Mouse (Mus musculus) megakaryocyte-erythroid progenitor cell, adult 5 weeks (primary cell): Measurements from ENCODE around the gene Cyp27b1. TPM values are rescaled to one million over a fixed set of nuclear protein-coding genes. Genes with fewer than 3 reads are reported as not detected.

Source experiments
- polyA plus RNA-seq: library from polyadenylated mRNA; stranded (reverse); fragments of >175 nt; gene quantifications from 2 replicates; pipeline ENCODE4 v1.2.3, GENCODE M21; 2012

Cyp27b1 gene
- 0.02 and 0.06 TPM in 2 replicates for polyA plus RNA-seq

DNA sequence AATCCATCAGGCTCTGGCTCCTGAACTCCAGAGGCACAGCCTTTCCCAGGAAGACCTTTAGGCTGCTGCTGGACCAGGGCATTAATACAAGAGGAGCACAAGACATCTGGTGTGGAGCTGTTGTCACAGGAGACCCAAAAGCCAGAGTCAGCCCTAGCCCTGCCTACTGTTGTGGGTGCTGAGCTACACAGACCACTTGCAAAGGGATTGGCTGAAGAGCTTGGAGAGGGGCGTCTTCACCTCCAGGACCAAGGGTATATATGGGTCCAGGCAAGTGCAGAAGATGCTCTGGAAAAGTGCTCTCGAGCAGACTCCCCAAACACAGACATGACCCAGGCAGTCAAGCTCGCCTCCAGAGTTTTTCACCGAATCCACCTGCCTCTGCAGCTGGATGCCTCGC, at the start of gene Cyp27b1:
Gene Cyp27b1 (plus strand): TSS at position 297 of the 400 bp plus-strand sequence.

DNA sequence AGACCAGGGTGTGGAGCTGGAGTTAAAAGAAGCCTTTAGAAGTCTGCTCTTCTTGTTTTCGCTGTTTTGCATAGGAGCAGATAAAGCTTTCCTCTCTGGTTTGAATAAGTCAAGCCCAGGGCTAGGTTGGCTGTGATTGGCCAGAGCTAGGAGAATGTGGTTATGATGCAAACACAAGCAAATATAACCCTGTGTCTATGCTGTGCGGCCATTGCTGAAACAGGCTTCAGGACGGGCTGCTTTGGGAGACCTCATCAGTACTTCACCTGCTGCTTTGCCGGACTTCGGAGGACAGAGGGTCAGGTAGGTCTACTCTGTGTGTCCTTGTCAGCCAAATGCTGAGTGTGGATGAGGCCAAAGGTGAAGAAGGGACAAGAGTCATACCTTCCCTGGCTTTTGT, 47.5 kb upstream of the Cyp27b1 start, which contains the start of gene Avil:
Gene Avil (plus strand): TSS at position 181 of the 400 bp plus-strand sequence.

DNA sequence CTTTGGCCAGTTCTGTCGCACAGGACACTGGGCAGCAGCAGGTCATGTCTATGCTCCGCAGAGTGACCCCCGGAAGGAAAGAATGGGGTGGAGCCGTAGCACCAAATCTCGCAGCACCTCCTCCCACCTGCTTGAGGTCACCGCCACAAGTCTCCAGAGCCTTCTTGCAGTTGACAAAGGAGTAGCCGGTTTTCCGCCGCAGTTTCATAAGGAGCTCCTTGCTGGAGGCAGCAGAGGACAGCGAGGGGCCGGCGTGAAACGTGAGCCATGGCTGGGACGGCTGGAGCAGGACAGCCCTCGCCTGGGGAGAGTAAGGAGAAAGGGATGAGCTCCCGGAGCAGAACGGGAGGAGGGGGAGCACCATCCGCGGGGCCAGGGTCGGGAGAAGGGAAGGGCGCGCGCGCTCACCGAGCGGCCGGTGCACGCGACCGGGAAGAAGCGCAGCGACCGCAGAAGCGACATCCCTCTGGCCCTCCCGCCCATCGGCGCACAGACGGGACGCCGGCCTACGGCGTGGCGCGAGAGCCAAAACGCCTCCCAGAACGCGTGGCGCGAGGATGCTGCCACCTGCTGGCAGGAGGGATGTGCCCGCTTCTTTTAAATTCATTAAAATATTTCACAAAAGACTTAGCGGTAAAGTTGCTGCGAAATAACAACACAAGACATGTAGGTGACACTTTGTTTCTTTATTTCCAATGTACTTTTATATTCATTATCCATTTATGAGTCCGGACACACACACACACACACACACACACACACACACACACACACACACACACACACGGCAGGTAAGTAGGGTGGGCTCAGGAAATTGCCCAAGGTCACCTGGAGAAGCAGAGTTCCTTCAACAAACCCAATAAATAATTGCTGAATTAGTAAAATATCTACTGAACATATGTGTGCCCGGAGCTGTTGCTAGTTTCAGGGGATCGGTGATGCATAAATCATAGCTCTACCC, 17.4 kb upstream of the Cyp27b1 start, which contains the start of gene Tsfm:
Gene Tsfm (minus strand): TSS at position 505 of the 961 bp plus-strand sequence.

DNA sequence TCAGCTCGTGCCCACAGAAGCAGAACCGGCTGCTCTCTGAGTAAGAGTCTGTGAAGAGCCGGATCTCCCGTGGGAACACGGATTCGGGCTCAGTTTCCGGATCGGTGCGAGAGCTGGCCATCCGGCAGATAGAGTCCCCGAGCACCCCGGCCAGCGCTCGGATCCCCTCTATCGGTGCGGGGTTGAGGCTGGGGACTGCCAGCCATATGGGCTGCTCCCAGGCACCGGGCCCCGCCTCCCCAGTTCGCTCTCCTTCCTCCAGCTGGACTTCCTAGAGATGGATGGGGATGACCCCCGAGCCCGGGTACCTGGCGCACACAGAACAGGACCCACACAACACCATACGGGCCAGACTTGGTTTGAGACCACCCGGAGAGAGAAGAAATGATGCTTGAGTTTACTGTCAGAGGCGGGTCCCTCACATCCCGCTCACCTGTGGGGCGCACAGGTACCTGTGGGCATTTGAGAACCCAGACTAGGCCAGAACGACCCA, 6.7 kb upstream of the Cyp27b1 start, which contains the start of the genes Mettl1 and Eef1akmt3:
Gene Mettl1 (plus strand): TSS at position 141 of the 493 bp plus-strand sequence.
Gene Eef1akmt3 (minus strand): TSS at position 240 of the 493 bp plus-strand sequence.

DNA sequence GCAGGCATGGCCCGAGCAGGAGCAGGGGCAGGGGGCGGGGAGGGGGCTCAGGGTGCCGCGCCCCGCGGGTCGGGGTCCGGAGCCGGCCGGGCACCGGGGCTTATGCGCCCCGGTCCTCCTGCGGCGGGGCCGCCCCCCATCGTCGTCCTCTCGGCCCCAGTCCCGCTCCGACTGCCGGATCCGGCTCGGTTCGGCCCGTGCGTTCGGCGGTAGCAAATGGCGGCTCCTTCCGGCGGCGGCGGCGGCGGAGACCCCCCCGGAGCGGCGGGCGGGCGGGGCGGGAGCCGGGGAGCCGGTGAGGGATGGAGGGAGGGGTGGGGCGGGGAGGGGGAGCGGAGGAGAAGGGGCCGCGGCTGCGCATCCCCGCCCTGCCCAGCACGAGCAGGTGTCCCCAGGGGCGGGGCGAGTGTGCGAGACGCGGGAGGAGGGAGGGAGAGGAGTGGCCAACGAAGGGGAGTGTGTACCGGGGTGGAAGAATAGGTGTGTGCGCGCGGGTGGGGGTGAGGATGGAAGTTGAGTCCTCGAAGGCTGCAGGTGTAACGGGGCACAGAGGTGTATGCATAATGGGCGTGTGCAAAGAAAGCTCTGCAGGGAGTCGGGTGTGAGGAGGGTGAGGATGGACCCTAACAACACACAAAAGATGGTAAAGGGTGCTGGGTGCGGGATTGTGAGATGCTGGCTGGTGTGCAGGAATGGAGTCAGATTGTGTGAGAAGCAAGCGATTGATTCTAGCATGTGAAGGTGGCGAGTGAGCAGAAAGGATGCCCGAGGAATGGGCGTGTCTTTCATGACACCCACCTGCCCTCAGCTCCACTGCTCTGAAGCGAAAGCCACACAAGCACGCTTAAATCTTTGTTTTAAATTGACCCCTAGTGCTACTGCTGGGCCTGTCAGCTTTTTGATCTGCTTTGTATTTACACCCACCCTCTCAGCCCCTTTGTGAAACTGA, 12.2 kb downstream of the Cyp27b1 start, which contains the start of gene March9:
Gene March9 (minus strand): TSS at position 217 of the 949 bp plus-strand sequence.

DNA sequence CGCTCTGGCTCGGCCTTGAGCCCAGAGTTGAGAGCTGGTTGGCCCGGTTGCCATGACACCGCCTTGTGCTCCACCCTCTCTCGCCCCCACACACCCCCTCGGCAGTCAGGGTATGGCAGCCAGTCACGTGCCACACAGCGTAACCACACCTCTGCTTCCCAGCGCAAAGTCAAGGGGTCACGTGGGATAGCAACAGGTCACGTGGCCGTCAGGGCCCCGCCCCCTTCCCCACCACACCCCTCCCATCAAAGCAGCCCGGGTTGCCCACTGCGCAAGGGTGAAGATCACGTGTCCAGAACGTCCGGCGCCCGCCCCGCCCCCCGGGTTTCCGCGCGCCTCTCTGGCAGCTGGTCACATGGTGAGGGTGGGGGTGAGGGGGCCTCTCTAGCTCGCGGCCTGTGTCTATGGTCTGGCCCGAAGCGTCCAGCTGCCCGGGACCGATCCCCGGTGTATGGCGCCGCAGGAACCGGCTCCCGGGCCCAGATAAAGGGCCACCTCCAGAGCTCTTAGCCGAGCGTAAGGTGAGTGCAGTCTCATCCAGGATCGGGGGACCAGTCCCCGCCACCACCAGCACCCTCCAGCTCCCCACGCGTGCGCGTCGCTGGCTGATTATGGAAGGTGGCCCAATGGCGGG, 15.3 kb downstream of the Cyp27b1 start, which contains the start of gene Cdk4:
Gene Cdk4 (plus strand): TSS at position 296 of the 634 bp plus-strand sequence.

DNA sequence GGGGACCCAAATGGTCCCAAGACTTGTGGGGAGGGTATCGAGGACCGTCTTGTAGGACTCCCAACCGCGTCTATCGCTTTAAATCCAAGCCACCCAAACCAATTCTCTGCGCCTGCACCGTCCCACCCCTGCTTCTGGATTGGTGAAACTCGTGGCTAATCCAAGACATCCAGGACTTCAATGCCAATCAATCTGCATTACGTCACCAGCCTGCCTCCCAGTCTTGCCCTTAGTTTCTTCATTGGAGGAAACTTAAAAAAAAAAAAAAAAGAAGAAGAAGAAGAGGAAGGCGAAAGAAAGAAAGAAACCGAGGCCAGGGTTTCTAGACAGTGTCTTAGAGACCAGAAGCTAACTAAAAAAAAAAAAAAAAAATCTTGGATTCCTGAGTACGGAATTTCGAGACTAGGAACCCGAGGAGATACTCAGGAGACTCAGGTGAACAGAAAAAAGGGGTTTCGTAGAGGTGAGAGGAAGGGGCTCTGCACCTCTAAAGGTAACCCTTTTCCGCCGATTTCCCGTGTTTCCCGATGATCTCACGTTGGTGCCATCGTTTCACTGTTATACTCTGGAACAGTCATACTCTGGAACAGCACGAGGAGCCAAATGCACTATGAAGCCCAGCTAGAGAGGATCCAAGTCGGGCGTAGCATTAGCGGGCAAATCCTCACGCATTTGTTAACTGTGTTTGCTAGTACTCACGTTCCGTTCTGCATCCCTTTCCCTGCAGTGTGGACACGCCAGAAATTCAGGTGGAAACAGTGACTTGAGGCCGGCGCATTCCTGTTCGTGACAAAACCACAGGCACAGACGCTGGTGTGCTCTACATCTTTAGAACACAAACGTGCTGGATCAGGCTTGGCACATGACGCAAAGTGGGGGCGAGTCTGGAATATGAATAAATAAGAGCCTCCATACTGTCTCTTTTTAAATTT, 22.4 kb downstream of the Cyp27b1 start, which contains the start of gene Tspan31:
Gene Tspan31 (minus strand): TSS at position 75 of the 932 bp plus-strand sequence.

DNA sequence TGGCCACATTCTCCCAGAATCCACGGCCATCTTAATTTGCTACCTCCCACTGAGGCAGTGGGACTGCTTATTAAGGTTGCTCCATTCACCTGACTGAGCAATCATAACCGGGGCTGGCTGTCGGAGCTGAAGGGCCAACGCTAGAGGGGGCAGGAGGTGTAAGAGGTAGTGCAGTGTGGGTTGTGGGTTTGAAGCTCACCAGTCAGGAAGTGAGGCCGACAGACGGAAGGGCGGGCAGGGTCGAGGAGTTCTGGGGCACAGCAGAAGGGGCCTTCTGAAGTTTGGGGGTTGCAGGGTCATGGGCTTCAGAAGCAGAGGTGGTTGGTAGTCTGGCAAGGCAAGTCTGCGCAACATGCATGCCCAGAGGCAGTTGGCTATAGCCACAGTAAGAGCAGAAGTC, 27.0 kb downstream of the Cyp27b1 start, which contains the start of gene Agap2:
Gene Agap2 (plus strand): TSS at position 205 of the 400 bp plus-strand sequence.

Other genes starting within 250 kb of the Cyp27b1 start
- 9.0 and 9.1 TPM in 2 replicates for gene Atp23, start 146.9 kb upstream of the Cyp27b1 start, polyA plus RNA-seq
- 266 and 273 TPM in 2 replicates for gene Ctdsp2, start 69.5 kb upstream of the Cyp27b1 start, polyA plus RNA-seq
- 0.06 and 0.16 TPM in 2 replicates for gene Avil, start 47.5 kb upstream of the Cyp27b1 start, polyA plus RNA-seq
- 44.0 and 51.5 TPM in 2 replicates for gene Tsfm, start 17.4 kb upstream of the Cyp27b1 start, polyA plus RNA-seq
- gene Mettl1, start 6.8 kb upstream of the Cyp27b1 start, polyA plus RNA-seq, result 34.2 and 35.1 TPM in 2 replicates
- gene Eef1akmt3, start 6.7 kb upstream of the Cyp27b1 start, polyA plus RNA-seq, result 0.05 TPM in 2 replicates
- gene March9, start 11.9 kb downstream of the Cyp27b1 start, polyA plus RNA-seq, result 1.1 and 1.2 TPM in 2 replicates
- gene Cdk4, start 15.3 kb downstream of the Cyp27b1 start, polyA plus RNA-seq, result 1,737 and 1,767 TPM in 2 replicates
- gene Tspan31, start 22.0 kb downstream of the Cyp27b1 start, polyA plus RNA-seq, result 32.2 and 46.6 TPM in 2 replicates
- 57.1 and 68.6 TPM in 2 replicates for gene Agap2, start 27.0 kb downstream of the Cyp27b1 start, polyA plus RNA-seq
- 290 and 314 TPM in 2 replicates for gene Os9, start 72.9 kb downstream of the Cyp27b1 start, polyA plus RNA-seq
- 359 and 515 TPM in 2 replicates for gene B4galnt1, start 117.0 kb downstream of the Cyp27b1 start, polyA plus RNA-seq
- 0.36 and 0.47 TPM in 2 replicates for gene Slc26a10, start 132.4 kb downstream of the Cyp27b1 start, polyA plus RNA-seq
- 7.0 TPM in 2 replicates for gene Arhgef25, start 141.8 kb downstream of the Cyp27b1 start, polyA plus RNA-seq
- 161 and 188 TPM in 2 replicates for gene Dtx3, start 147.5 kb downstream of the Cyp27b1 start, polyA plus RNA-seq
- gene Pip4k2c, start 163.3 kb downstream of the Cyp27b1 start, polyA plus RNA-seq, result 26.5 and 27.1 TPM in 2 replicates
- 0.54 and 0.63 TPM in 2 replicates for gene Kif5a, start 215.1 kb downstream of the Cyp27b1 start, polyA plus RNA-seq
- 150 and 154 TPM in 2 replicates for gene Dctn2, start 218.1 kb downstream of the Cyp27b1 start, polyA plus RNA-seq
- 426 and 490 TPM in 2 replicates for gene Mbd6, start 240.8 kb downstream of the Cyp27b1 start, polyA plus RNA-seq